Mouse (Mus musculus): ENCODE data around the gene Gas6. TPM values are rescaled to one million over a fixed set of nuclear protein-coding genes. Genes with fewer than 3 reads are reported as not detected.
A peak's percentile ranks its signal among the peaks of the same experiment; 100 is the strongest.

Gene Gas6
- polyA plus RNA-seq, 1 experiment from 2014 or later: 151 TPM

DNA sequence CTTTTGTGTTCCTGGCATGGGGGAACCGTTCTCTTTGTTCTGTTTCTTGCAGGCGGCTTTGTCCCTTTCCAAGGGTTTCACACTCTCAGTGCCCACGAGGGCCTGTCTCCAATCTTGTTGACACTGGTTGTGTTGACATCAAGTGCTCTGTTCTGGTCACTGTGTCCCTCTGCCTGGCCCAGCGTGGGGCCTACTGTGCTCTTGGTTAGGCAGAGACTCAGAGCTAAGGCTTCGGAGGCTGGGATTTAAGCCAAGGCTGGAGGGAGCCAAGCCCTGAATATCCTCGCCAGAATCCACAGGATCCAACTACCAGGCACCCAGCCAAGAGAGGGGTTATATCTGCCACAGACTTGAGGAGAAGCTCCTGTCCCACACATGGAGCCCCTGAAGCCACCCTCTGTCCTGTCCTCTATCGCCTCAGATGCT, 35.6 kb upstream of the Gas6 start:
- Histone ChIP-seq H3K27me3 (ENCODE audit: control insufficient read depth, insufficient read depth, low read length) (no peaks in the 10 kb centered on the region), H3K4me1 (ENCODE audit: control insufficient read depth, insufficient read depth, low read length) (peaks cover 34% of the 10 kb centered on the region), H3K27ac (ENCODE audit: low read length) (peak overlapping the region; percentile 88), H3K4me3 (replicated peaks; ENCODE audit: low read length) (no peak overlapping the region), H3K9me3 (replicated peaks; ENCODE audit: control insufficient read depth, low read length) (peaks cover 4% of the 10 kb centered on the region; the same call in 1 of the 2 replicates), H3K9ac (ENCODE audit: low read length) (peak overlapping the region; percentile 31; the same call in 1 of the 2 replicates), H3K4me2 (ENCODE audit: low read depth, low read length) (no peak overlapping the region), H3K36me3 (ENCODE audit: control insufficient read depth, insufficient read depth, low read length) (no peaks in the 10 kb centered on the region)
- peak; percentile 77 for ATAC-seq (ENCODE audit: insufficient read depth, low FRiP score)
- WGBS: 38% methylated on average over 7 of the region's 7 CpGs

DNA sequence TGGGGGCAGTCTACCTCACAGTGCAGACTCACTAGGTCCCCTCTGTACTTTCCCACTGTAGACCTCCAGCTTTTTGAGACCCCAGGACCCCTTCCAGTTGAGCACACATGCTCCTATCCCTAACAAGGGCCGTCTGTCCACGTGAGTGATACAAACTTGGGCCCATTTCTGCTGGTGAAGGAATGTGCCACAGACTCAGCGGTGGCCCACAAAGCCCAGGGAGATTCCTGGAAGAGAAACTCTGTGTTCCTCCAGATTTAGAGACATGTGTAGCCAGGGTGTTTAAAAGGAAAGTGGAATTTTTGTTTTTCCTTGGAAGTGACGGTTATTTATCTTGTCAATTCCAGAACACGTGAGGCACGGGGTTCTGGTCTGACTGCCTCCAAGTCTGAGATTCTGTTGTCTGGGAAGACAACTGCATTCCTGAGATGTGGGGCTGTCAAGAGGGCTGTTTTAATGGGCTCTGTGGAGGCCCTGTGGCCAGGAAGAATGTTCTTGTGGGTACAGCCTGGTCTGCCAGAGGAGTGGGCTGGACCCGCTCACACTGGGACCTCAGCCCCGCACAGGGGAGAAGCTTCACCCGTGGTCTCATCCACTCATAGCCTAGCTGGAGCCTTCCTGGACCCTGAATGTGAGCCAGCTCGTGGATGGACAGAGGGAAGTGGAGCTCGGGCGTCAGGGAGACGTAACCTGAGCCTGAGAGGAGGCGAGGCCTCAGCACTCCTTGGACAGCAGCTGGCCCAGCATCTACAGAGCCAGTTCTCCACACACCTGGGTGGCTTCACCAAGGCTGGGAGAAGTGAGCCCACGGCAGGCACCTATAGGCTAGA, 34.9 kb upstream of the Gas6 start:
- peaks cover 34% of the 10 kb centered on the region for H3K4me1 ChIP-seq (ENCODE audit: control insufficient read depth, insufficient read depth, low read length)
- H3K4me3 ChIP-seq (replicated peaks; ENCODE audit: low read length): no peak overlapping the region
- WGBS: 50% methylated on average over 15 of the region's 15 CpGs
- no peaks in the 10 kb centered on the region for H3K27me3 ChIP-seq (ENCODE audit: control insufficient read depth, insufficient read depth, low read length)
- H3K9me3 ChIP-seq (replicated peaks; ENCODE audit: control insufficient read depth, low read length): peaks cover 4% of the 10 kb centered on the region; the same call in 1 of the 2 replicates
- H3K9ac ChIP-seq (ENCODE audit: low read length): peak overlapping the region; percentile 38
- no peaks in the 10 kb centered on the region for H3K36me3 ChIP-seq (ENCODE audit: control insufficient read depth, insufficient read depth, low read length)
- no peak overlapping the region for H3K4me2 ChIP-seq (ENCODE audit: low read depth, low read length)
- ATAC-seq (ENCODE audit: insufficient read depth, low FRiP score): peak; percentile 36
- H3K27ac ChIP-seq (ENCODE audit: low read length): peak overlapping the region; percentile 88

DNA sequence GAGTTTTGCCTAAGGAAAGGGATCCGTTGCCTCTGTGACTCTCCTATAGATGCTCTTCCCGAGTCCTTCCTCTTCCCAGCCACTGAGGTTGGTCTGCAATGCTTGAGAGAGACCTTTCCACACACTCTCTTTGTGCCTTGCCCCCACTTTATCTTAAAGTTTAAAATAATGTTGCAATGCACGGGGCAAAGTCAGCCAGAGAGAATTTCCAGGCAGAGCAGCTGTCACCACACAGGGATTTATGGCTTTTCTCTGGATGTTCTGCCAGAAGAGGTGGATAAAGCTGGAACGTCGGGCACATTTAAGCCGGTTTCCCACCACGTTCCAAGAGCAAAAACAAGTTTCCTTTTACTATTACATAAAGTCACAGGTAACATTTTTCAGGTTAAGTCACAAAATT, 27.1 kb upstream of the Gas6 start:
- H3K27me3 ChIP-seq (ENCODE audit: control insufficient read depth, insufficient read depth, low read length): no peaks in the 10 kb centered on the region
- WGBS: 33% methylated on average over 7 of the region's 7 CpGs
- peak overlapping the region; percentile 36 for H3K27ac ChIP-seq (ENCODE audit: low read length)
- peaks cover 4% of the 10 kb centered on the region for H3K4me1 ChIP-seq (ENCODE audit: control insufficient read depth, insufficient read depth, low read length)
- H3K9ac ChIP-seq (ENCODE audit: low read length): no peak overlapping the region
- no peaks in the 10 kb centered on the region for H3K9me3 ChIP-seq (replicated peaks; ENCODE audit: control insufficient read depth, low read length)
- H3K4me2 ChIP-seq (ENCODE audit: low read depth, low read length): no peak overlapping the region
- no peak overlapping the region for H3K4me3 ChIP-seq (replicated peaks; ENCODE audit: low read length)
- ATAC-seq (ENCODE audit: insufficient read depth, low FRiP score): peak; percentile 51
- no peaks in the 10 kb centered on the region for H3K36me3 ChIP-seq (ENCODE audit: control insufficient read depth, insufficient read depth, low read length)

DNA sequence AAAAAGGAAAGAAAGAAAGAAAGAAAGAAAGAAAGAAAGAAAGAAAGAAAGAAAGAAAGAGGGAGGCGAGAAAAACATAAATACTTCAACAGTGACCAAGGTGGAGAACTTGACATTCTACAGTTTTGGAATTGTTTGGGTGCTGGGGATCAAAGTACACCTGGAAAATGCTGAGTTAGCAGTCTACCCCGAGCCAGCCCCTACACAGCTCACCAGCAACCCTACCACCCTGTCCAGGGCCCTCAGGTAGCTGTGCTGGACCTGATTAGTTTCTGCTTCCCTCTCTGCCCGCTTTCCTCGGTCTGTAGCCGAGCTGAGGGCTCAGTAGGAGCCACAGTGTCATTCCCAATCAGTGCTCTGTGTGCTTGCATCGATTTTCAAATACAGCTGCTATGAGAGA, 26.1 kb upstream of the Gas6 start:
- H3K9me3 ChIP-seq (replicated peaks; ENCODE audit: control insufficient read depth, low read length): no peaks in the 10 kb centered on the region
- peaks cover 8% of the 10 kb centered on the region for H3K4me1 ChIP-seq (ENCODE audit: control insufficient read depth, insufficient read depth, low read length)
- H3K4me2 ChIP-seq (ENCODE audit: low read depth, low read length): no peak overlapping the region
- peak overlapping the region; percentile 29; the same call in 1 of the 2 replicates for H3K27ac ChIP-seq (ENCODE audit: low read length)
- ATAC-seq (ENCODE audit: insufficient read depth, low FRiP score): no peak
- WGBS: 62% methylated on average over 6 of the region's 6 CpGs
- H3K4me3 ChIP-seq (replicated peaks; ENCODE audit: low read length): no peak overlapping the region
- no peak overlapping the region for H3K9ac ChIP-seq (ENCODE audit: low read length)
- no peaks in the 10 kb centered on the region for H3K36me3 ChIP-seq (ENCODE audit: control insufficient read depth, insufficient read depth, low read length)
- no peaks in the 10 kb centered on the region for H3K27me3 ChIP-seq (ENCODE audit: control insufficient read depth, insufficient read depth, low read length)

DNA sequence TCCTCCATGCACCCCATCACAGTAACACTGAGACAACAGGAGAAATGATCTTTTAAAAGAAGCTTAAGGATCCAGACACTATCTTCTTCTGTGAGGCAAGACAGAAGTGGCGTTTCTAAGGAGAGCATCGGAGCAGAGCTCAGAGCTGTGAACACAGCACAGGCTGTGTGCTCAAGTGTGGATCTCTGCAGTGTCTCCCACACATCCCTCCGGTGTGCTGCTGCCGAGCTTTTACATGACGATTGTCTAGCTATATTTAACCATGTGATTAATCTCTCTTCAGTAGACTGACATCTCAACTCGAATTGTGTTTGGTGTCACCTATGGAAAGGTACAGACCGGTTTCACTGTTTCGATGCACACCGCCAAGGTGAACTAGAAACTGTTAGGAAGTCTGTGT, 25.2 kb upstream of the Gas6 start:
- H3K9me3 ChIP-seq (replicated peaks; ENCODE audit: control insufficient read depth, low read length): no peaks in the 10 kb centered on the region
- H3K36me3 ChIP-seq (ENCODE audit: control insufficient read depth, insufficient read depth, low read length): no peaks in the 10 kb centered on the region
- H3K27ac ChIP-seq (ENCODE audit: low read length): no peak overlapping the region
- no peak overlapping the region for H3K9ac ChIP-seq (ENCODE audit: low read length)
- H3K4me2 ChIP-seq (ENCODE audit: low read depth, low read length): no peak overlapping the region
- no peak for ATAC-seq (ENCODE audit: insufficient read depth, low FRiP score)
- 60% methylated on average over 9 of the region's 9 CpGs for WGBS
- no peak overlapping the region for H3K4me3 ChIP-seq (replicated peaks; ENCODE audit: low read length)
- H3K4me1 ChIP-seq (ENCODE audit: control insufficient read depth, insufficient read depth, low read length): peaks cover 8% of the 10 kb centered on the region
- no peaks in the 10 kb centered on the region for H3K27me3 ChIP-seq (ENCODE audit: control insufficient read depth, insufficient read depth, low read length)

DNA sequence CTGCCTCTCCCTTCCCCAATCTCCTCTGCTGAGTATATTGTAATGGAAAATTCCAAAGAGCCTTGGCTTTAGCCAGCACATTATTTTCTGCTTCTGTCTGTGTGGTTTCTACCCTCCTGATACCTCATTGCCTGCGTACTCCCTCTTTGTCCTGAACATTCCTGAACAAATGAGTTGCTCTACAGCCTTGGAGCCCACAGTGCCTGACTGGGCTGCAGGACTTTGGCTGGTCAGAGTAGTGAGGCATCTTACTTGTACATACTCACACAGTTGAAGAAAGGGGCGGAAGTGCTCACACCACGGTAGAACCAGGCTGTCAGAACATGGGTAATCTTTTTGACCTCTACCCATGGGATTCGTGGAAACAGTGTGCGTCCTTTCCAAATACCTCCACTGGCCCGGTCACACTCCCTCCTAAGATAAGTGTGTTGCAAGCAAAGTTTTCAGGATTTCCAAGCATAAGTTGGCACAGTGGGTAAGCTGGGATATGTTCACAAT, 23.0 kb upstream of the Gas6 start:
- Histone ChIP-seq H3K9ac (ENCODE audit: low read length) (no peak overlapping the region), H3K4me1 (ENCODE audit: control insufficient read depth, insufficient read depth, low read length) (peaks cover 14% of the 10 kb centered on the region), H3K36me3 (ENCODE audit: control insufficient read depth, insufficient read depth, low read length) (no peaks in the 10 kb centered on the region), H3K4me3 (replicated peaks; ENCODE audit: low read length) (no peak overlapping the region), H3K27ac (ENCODE audit: low read length) (peak overlapping the region; percentile 72; the same call in 1 of the 2 replicates), H3K27me3 (ENCODE audit: control insufficient read depth, insufficient read depth, low read length) (no peaks in the 10 kb centered on the region), H3K9me3 (replicated peaks; ENCODE audit: control insufficient read depth, low read length) (no peaks in the 10 kb centered on the region), H3K4me2 (ENCODE audit: low read depth, low read length) (no peak overlapping the region)
- peak; percentile 11; the same call in 1 of the 2 replicates for ATAC-seq (ENCODE audit: insufficient read depth, low FRiP score)
- 81% methylated on average over 6 of the region's 6 CpGs for WGBS

DNA sequence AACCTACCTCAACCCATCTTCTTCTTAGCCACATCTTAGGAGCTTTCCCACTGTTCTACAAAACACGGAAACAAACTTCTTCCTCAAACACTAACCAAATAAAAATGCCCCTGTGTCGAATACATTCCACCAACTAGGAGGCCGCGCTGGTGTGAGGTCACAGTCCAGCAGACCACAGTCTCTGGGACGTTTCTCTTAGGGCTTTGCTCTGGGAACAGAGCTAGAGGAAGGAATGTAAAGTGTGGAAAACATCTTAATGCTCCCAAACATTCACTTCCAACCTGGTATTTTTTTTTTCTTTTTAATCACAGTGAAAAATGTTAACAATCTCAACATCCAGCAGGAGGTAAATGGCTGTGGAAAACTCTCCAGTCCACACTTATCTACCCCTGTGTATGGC, 22.4 kb upstream of the Gas6 start:
- 56% methylated on average over 5 of the region's 5 CpGs for WGBS
- Histone ChIP-seq H3K27me3 (ENCODE audit: control insufficient read depth, insufficient read depth, low read length) (no peaks in the 10 kb centered on the region), H3K4me2 (ENCODE audit: low read depth, low read length) (no peak overlapping the region), H3K9ac (ENCODE audit: low read length) (no peak overlapping the region), H3K36me3 (ENCODE audit: control insufficient read depth, insufficient read depth, low read length) (no peaks in the 10 kb centered on the region), H3K4me3 (replicated peaks; ENCODE audit: low read length) (no peak overlapping the region), H3K27ac (ENCODE audit: low read length) (peak overlapping the region; percentile 72; the same call in 1 of the 2 replicates), H3K4me1 (ENCODE audit: control insufficient read depth, insufficient read depth, low read length) (peaks cover 17% of the 10 kb centered on the region), H3K9me3 (replicated peaks; ENCODE audit: control insufficient read depth, low read length) (no peaks in the 10 kb centered on the region)
- no peak for ATAC-seq (ENCODE audit: insufficient read depth, low FRiP score)

DNA sequence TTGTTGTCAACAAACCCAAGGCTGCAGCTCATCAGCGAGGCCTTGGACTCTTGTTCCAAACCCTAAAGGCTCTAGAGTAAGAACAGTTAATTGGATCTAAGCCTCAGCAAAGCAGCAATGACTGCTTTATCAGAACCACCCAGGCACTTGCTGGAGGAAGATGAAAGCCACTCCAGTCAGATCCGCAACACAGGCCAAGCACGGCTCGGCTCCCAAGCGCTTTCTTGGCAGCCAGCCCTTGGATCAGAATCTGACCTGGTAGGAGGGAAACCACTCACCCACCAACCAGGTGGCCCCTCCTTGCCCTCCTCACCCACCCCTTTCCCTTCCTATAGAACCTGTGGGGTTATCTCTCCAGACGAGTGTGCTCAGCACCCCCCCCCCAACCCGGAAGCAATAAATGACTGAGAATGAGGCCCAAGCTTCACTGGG, 21.7 kb upstream of the Gas6 start:
- H3K36me3 ChIP-seq (ENCODE audit: control insufficient read depth, insufficient read depth, low read length): no peaks in the 10 kb centered on the region
- 35% methylated on average over 7 of the region's 7 CpGs for WGBS
- H3K4me1 ChIP-seq (ENCODE audit: control insufficient read depth, insufficient read depth, low read length): peaks cover 17% of the 10 kb centered on the region
- peak overlapping the region; percentile 72; the same call in 1 of the 2 replicates for H3K27ac ChIP-seq (ENCODE audit: low read length)
- H3K27me3 ChIP-seq (ENCODE audit: control insufficient read depth, insufficient read depth, low read length): no peaks in the 10 kb centered on the region
- H3K9me3 ChIP-seq (replicated peaks; ENCODE audit: control insufficient read depth, low read length): no peaks in the 10 kb centered on the region
- no peak overlapping the region for H3K4me2 ChIP-seq (ENCODE audit: low read depth, low read length)
- H3K9ac ChIP-seq (ENCODE audit: low read length): no peak overlapping the region
- no peak overlapping the region for H3K4me3 ChIP-seq (replicated peaks; ENCODE audit: low read length)
- ATAC-seq (ENCODE audit: insufficient read depth, low FRiP score): peak; percentile 59; the same call in 1 of the 2 replicates

All from stomach, embryonic 16.5 days (tissue).